Mouse (Mus musculus): ENCODE measurements around the gene Ptprm. TPM values are rescaled to one million over a fixed set of nuclear protein-coding genes. Genes with fewer than 3 reads are reported as not detected.

Ptprm gene
- polyA plus RNA-seq, 1 experiment: not detected

DNA sequence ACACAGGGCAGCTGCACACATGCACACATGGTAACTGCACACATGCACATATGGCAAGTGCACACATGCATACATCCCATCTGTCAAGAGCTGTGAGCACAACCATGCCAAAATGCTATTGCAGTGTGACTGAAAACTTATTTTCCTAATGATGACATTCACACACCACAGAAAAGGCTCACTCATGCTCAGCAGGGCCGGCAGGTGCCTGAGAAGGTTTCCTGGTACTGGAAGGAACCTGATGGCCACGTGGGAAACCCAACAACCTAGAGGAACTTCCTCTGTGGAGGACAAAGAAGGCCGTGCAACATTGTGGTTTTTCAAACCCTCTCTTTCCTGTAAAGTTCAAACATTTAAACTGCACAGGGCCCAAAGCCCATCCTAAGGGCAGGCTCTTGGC is 241.6 kb downstream of the Ptprm start:
- Histone ChIP-seq H3K9me3 (ENCODE audit: control insufficient read depth, low read length) (peaks cover 8% of the 10 kb centered on the region), H3K36me3 (ENCODE audit: control insufficient read depth) (no peaks in the 10 kb centered on the region), H3K27me3 (ENCODE audit: control insufficient read depth) (no peaks in the 10 kb centered on the region), H3K4me1 (ENCODE audit: control insufficient read depth) (no peaks in the 10 kb centered on the region), H3K4me3 (replicated peaks) (no peak overlapping the region)
- TF ChIP-seq GATA1 (IDR thresholded peaks at IDR 0.05; ENCODE audit: low read length): no peak
- TF ChIP-seq TAL1 (IDR thresholded peaks at IDR 0.05; ENCODE audit: low read length): no peak

GRCm38 (mm10) chr17:67106176-67106575 is 248.1 kb downstream of the Ptprm start:
- H3K4me3 ChIP-seq (replicated peaks): no peak overlapping the region
- H3K4me1 ChIP-seq (ENCODE audit: control insufficient read depth): no peaks in the 10 kb centered on the region
- 0 out of 2 replicates have a peak, but pooled peaks cover 2% of the 10 kb centered on the region for H3K9me3 ChIP-seq (ENCODE audit: control insufficient read depth, low read length)
- TF ChIP-seq GATA1 (IDR thresholded peaks at IDR 0.05; ENCODE audit: low read length) (no peak), TAL1 (IDR thresholded peaks at IDR 0.05; ENCODE audit: low read length) (no peak)
- no peaks in the 10 kb centered on the region for H3K36me3 ChIP-seq (ENCODE audit: control insufficient read depth)
- no peaks in the 10 kb centered on the region for H3K27me3 ChIP-seq (ENCODE audit: control insufficient read depth)

DNA sequence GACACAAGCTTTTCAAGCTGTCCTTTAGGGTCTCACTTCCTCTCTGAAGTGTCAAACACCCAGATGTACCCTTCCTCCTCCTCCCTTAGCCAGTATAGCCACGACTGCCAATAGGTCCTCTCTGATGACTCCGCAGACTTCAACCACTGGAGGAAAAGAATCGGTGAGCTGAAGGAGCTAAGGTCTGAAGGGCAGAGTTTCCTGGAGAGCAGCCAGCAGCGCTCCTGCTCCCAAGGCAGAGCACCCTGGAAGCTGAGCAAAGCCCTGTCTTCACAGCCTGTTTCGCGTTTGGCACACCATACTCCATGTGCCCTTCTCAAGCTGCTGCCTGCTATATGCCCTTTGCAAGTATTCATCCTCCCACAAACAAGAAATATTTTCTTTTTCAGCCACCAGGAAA is 252.2 kb downstream of the Ptprm start:
- H3K27me3 ChIP-seq (ENCODE audit: control insufficient read depth): no peaks in the 10 kb centered on the region
- 0 out of 2 replicates have a peak, but pooled peaks cover 2% of the 10 kb centered on the region for H3K9me3 ChIP-seq (ENCODE audit: control insufficient read depth, low read length)
- no peaks in the 10 kb centered on the region for H3K4me1 ChIP-seq (ENCODE audit: control insufficient read depth)
- TF ChIP-seq GATA1 (IDR thresholded peaks at IDR 0.05; ENCODE audit: low read length) (no peak), TAL1 (IDR thresholded peaks at IDR 0.05; ENCODE audit: low read length) (no peak)
- no peaks in the 10 kb centered on the region for H3K36me3 ChIP-seq (ENCODE audit: control insufficient read depth)
- H3K4me3 ChIP-seq (replicated peaks): no peak overlapping the region

DNA sequence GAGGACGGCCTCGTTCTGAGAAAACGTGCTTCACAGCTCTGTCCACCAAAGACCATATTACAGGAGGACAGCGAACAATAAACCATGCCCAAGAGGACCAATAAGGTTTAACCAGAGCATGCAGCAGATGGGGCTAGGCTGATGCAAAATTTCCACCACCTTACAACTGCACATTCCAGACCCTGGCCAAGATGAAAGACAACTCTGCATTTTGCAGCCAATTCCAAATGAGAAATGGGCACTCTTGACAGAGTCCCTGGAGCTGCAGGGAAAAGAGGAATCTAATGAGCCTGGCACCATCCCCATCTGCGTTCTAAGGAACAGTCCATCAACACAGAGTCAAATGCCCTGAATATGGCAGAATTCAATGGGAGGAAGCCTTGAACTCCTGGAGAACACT is 263.3 kb downstream of the Ptprm start:
- no peaks in the 10 kb centered on the region for H3K36me3 ChIP-seq (ENCODE audit: control insufficient read depth)
- no peak for TF ChIP-seq GATA1 (IDR thresholded peaks at IDR 0.05; ENCODE audit: low read length)
- no peak for TF ChIP-seq TAL1 (IDR thresholded peaks at IDR 0.05; ENCODE audit: low read length)
- H3K4me1 ChIP-seq (ENCODE audit: control insufficient read depth): no peaks in the 10 kb centered on the region
- H3K4me3 ChIP-seq (replicated peaks): no peak overlapping the region
- no peaks in the 10 kb centered on the region; the same call in 1 of the 2 replicates for H3K9me3 ChIP-seq (ENCODE audit: control insufficient read depth, low read length)
- no peaks in the 10 kb centered on the region for H3K27me3 ChIP-seq (ENCODE audit: control insufficient read depth)

DNA sequence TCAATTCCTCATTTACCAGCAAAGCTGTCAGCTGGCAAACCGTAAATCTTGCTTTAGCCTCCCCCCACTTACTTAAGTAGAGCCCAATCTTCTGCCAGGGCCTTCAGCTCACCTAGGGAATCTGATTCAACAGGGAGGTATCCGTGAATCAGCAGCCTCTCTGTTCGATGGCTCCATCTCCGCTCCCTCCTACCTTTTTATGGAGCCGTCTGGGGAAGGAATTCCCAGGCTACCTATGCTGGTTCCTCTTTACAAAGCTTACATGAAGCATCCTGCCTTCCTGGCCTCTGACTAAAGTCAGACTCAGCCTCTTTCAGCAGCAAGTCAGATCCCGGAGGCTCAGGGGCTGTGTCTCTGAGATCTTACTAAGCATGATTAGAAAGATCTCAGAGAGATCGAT is 264.1 kb downstream of the Ptprm start:
- no peaks in the 10 kb centered on the region for H3K4me1 ChIP-seq (ENCODE audit: control insufficient read depth)
- TF ChIP-seq TAL1 (IDR thresholded peaks at IDR 0.05; ENCODE audit: low read length) (no peak), GATA1 (IDR thresholded peaks at IDR 0.05; ENCODE audit: low read length) (no peak)
- no peak overlapping the region for H3K4me3 ChIP-seq (replicated peaks)
- H3K27me3 ChIP-seq (ENCODE audit: control insufficient read depth): no peaks in the 10 kb centered on the region
- no peaks in the 10 kb centered on the region for H3K36me3 ChIP-seq (ENCODE audit: control insufficient read depth)
- H3K9me3 ChIP-seq (ENCODE audit: control insufficient read depth, low read length): no peaks in the 10 kb centered on the region; the same call in 1 of the 2 replicates

DNA sequence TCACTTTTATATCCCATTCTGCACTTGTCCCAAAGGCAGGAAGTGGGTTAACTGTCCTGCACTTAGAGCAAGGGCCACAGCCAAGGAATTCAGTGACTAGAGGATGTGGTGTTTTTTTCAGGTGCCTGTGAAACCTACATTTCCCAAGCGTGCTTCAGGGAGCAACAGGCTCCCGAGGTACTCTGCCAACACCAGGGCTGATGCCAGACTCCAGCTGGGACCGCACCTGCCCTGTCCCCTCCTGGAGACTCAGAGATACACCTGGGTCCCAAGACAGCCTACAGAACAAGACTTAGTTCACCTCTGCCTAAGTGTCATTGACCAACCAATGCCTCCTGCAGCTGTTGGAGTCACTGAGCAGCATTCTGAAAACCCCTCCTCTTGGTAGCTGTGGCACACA is 264.6 kb downstream of the Ptprm start:
- TF ChIP-seq GATA1 (IDR thresholded peaks at IDR 0.05; ENCODE audit: low read length) (no peak), TAL1 (IDR thresholded peaks at IDR 0.05; ENCODE audit: low read length) (no peak)
- Histone ChIP-seq H3K36me3 (ENCODE audit: control insufficient read depth) (no peaks in the 10 kb centered on the region), H3K9me3 (ENCODE audit: control insufficient read depth, low read length) (no peaks in the 10 kb centered on the region; the same call in 1 of the 2 replicates), H3K27me3 (ENCODE audit: control insufficient read depth) (no peaks in the 10 kb centered on the region), H3K4me1 (ENCODE audit: control insufficient read depth) (no peaks in the 10 kb centered on the region), H3K4me3 (replicated peaks) (no peak overlapping the region)

DNA sequence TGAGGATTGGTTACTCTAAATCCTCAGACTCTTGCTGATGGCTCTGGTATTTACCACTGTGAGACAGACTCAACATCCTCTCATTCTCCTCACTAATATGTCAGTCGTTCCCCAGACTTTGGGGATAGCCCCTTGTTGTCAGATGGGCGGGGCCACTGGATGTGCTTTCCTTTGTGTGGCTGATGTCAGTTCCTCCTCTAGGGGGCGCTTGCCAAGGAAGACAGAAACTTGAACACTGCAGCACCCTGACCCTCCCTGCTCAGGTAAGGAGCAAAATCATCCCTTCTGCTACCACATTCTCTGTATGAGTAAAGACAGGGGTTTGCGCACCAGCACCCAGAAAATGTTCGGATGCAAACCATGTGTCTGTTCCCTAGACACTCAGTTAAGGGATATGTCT is 266.7 kb downstream of the Ptprm start:
- H3K9me3 ChIP-seq (ENCODE audit: control insufficient read depth, low read length): no peaks in the 10 kb centered on the region; the same call in 1 of the 2 replicates
- H3K27me3 ChIP-seq (ENCODE audit: control insufficient read depth): no peaks in the 10 kb centered on the region
- no peak for TF ChIP-seq GATA1 (IDR thresholded peaks at IDR 0.05; ENCODE audit: low read length)
- no peak for TF ChIP-seq TAL1 (IDR thresholded peaks at IDR 0.05; ENCODE audit: low read length)

GRCm38 (mm10) chr17:67086811-67087210 is 267.4 kb downstream of the Ptprm start:
- Histone ChIP-seq H3K9me3 (ENCODE audit: control insufficient read depth, low read length) (no peaks in the 10 kb centered on the region; the same call in 1 of the 2 replicates), H3K36me3 (ENCODE audit: control insufficient read depth) (no peaks in the 10 kb centered on the region), H3K27me3 (ENCODE audit: control insufficient read depth) (no peaks in the 10 kb centered on the region), H3K4me3 (replicated peaks) (no peak overlapping the region), H3K4me1 (ENCODE audit: control insufficient read depth) (no peaks in the 10 kb centered on the region)
- TF ChIP-seq GATA1 (IDR thresholded peaks at IDR 0.05; ENCODE audit: low read length): no peak
- no peak for TF ChIP-seq TAL1 (IDR thresholded peaks at IDR 0.05; ENCODE audit: low read length)

More for the DNA sequence above, 266.7 kb downstream of the Ptprm start:
- Histone ChIP-seq H3K36me3 (ENCODE audit: control insufficient read depth) (no peaks in the 10 kb centered on the region), H3K4me3 (replicated peaks) (no peak overlapping the region), H3K4me1 (ENCODE audit: control insufficient read depth) (no peaks in the 10 kb centered on the region)

DNA sequence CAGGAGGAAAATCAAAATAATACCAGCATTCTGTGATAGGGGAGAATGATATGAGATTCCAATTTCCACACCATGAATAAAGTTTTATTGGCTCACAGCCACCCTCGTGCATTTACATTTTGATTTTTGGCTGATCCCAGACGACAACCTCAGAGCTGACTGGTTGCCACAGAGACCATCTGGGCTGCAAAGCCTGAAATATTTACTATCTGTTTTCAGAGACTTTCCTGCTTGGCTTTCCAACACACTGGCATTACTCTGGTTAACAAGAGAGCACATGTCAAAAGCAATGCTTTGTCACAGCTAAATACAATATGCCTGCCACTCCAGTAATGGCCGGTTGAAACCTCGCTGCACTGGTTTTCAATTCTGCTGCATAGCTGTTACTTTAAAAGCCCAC is 269.8 kb downstream of the Ptprm start:
- TF ChIP-seq TAL1 (IDR thresholded peaks at IDR 0.05; ENCODE audit: low read length) (no peak), GATA1 (IDR thresholded peaks at IDR 0.05; ENCODE audit: low read length) (no peak)
- no peaks in the 10 kb centered on the region for H3K4me1 ChIP-seq (ENCODE audit: control insufficient read depth)
- no peaks in the 10 kb centered on the region for H3K36me3 ChIP-seq (ENCODE audit: control insufficient read depth)
- H3K4me3 ChIP-seq (replicated peaks): no peak overlapping the region
- no peaks in the 10 kb centered on the region; the same call in 1 of the 2 replicates for H3K9me3 ChIP-seq (ENCODE audit: control insufficient read depth, low read length)
- no peaks in the 10 kb centered on the region for H3K27me3 ChIP-seq (ENCODE audit: control insufficient read depth)

DNA sequence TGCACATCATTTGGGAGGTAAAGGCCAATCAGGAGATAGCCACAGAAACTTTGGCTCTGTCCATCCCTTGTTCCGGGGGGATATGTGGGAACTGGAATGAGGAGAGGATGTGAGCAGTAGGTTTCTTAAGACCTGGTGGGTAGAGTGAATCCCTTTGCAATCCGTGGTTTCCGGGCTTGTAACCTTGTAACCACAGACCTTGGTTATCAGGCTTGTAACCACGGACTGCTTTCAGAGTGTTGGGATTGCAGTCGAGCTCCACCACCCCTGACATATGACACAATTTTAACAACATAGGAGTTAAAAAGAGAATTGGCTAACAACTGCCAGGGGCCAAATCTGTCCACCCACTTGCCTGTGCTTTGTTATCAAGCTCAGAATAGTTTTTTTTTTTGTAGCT is 270.2 kb downstream of the Ptprm start:
- H3K4me1 ChIP-seq (ENCODE audit: control insufficient read depth): no peaks in the 10 kb centered on the region
- no peaks in the 10 kb centered on the region; the same call in 1 of the 2 replicates for H3K9me3 ChIP-seq (ENCODE audit: control insufficient read depth, low read length)
- H3K36me3 ChIP-seq (ENCODE audit: control insufficient read depth): no peaks in the 10 kb centered on the region
- no peak for TF ChIP-seq TAL1 (IDR thresholded peaks at IDR 0.05; ENCODE audit: low read length)
- TF ChIP-seq GATA1 (IDR thresholded peaks at IDR 0.05; ENCODE audit: low read length): no peak
- H3K27me3 ChIP-seq (ENCODE audit: control insufficient read depth): no peaks in the 10 kb centered on the region
- no peak overlapping the region for H3K4me3 ChIP-seq (replicated peaks)
